Mouse (Mus musculus): ENCODE measurements around the gene Ptprm.

GRCm38 (mm10) chr17:66637951-66638722, 716.1 kb downstream of the Ptprm start:
- TF ChIP-seq CTCF (IDR thresholded peaks at IDR 0.05; ENCODE audit: low read depth) (no peak), EP300 (IDR thresholded peaks at IDR 0.05; ENCODE audit: low read depth) (no peak)
